8 mouse cellular contexts compared by ENCODE assay signal in the genomic region with DNA sequence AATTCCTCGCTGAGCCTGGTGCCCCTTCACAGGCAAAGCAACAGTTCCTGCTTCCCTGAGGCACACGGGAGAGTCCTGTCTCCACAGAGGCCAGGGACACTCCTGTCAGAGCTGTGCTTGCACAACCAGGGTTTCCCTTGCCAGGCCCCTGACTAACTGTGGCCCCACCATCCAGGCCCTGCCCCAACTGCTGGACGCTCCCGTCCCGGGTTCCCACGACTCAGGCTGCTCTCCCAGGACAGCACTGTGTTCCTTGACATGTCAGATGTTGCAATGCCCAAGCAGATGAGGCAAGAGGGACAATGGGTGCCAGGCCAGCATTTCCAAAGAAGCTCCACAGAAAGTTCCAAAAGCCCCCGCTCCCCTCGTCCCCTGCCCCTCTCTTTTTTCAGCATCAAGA.
DNase-seq lines count a peak whose midpoint lies in the region; ATAC-seq and TF ChIP-seq lines count a peak whose summit lies in the region.
"Had no signal": no experiment of that assay in that cellular context is flagged by ENCODE, and none has a peak within 500 bp of the region (broad histone marks: within the 10 kb centered on the region; RNA-seq: fewer than 3 reads in every experiment).

No protein-coding gene starts in this region.

- H3K4me2 ChIP-seq in lung, embryonic 16.5 days (ENCODE audit: low read depth, low read length): no peak overlapping the region
- H3K4me2 ChIP-seq in hindbrain, embryonic 12.5 days (replicated peaks): no peak overlapping the region

- no peaks in the 10 kb centered on the region; the same call in none of the 2 replicates for H3K4me1 ChIP-seq in heart, adult 2 months (ENCODE audit: control insufficient read depth, insufficient read depth, low read length)
- H3K4me1 ChIP-seq in lung, embryonic 16.5 days (replicated peaks; ENCODE audit: control insufficient read depth, insufficient read depth, low read length): peaks cover 40% of the 10 kb centered on the region
- H3K4me1 ChIP-seq in hindbrain, embryonic 12.5 days: peaks cover 28% of the 10 kb centered on the region

- no peak overlapping the region for H3K27ac ChIP-seq in heart, adult 2 months
- no peak overlapping the region for H3K27ac ChIP-seq in lung, embryonic 16.5 days (ENCODE audit: low read length)
- H3K27ac ChIP-seq in hindbrain, embryonic 12.5 days: no peak overlapping the region
- H3K27ac ChIP-seq: hindbrain, postnatal 0 days had no signal

- no peak overlapping the region for H3K4me3 ChIP-seq in heart, adult 2 months
- no peak overlapping the region for H3K4me3 ChIP-seq in lung, embryonic 16.5 days (ENCODE audit: low read length)
- no peak overlapping the region for H3K4me3 ChIP-seq in hindbrain, embryonic 12.5 days

- no peak for TF ChIP-seq CTCF in heart, adult 2 months (IDR thresholded peaks at IDR 0.05)

- DNase-seq in MN1 (ENCODE audit: low spot score): peak; percentile 9
- peak; percentile 90 to 94 for DNase-seq in adrenal gland, adult (ENCODE audit: inconsistent age in 2 of 2, low spot score in 1 of 2)
- peak; percentile 72 to 81 for DNase-seq in heart, adult 2 months
- no peak for DNase-seq in left cerebral cortex, postnatal 10 days (ENCODE audit: extremely low spot score in 1 of 2, low spot score in 2 of 2)
- DNase-seq in spleen, postnatal 36 days (ENCODE audit: low spot score in 2 of 2): no peak

- H3K79me2 ChIP-seq in heart, adult 2 months (replicated peaks; ENCODE audit: control insufficient read depth, insufficient read depth, low read length): no peaks in the 10 kb centered on the region

- no peaks in the 10 kb centered on the region for H3K27me3 ChIP-seq in heart, adult 2 months (ENCODE audit: control insufficient read depth, insufficient read depth, low read length)
- H3K27me3 ChIP-seq in lung, embryonic 16.5 days (ENCODE audit: control insufficient read depth, insufficient read depth, low read depth, low read length): no peaks in the 10 kb centered on the region
- 0 out of 2 replicates have a peak, but pooled peaks cover 2% of the 10 kb centered on the region for H3K27me3 ChIP-seq in hindbrain, embryonic 12.5 days

- no peaks in the 10 kb centered on the region for H3K36me3 ChIP-seq in heart, adult 2 months (ENCODE audit: control insufficient read depth, insufficient read depth, low read length)
- H3K36me3 ChIP-seq in lung, embryonic 16.5 days (ENCODE audit: control insufficient read depth, insufficient read depth, low read length): no peaks in the 10 kb centered on the region
- H3K36me3 ChIP-seq in hindbrain, embryonic 12.5 days: no peaks in the 10 kb centered on the region

- 62% methylated on average over 8 of the region's 8 CpGs for WGBS in heart, adult 2 months
- WGBS in lung, embryonic 16.5 days: 38% methylated on average over 8 of the region's 8 CpGs
- 63% methylated on average over 8 of the region's 8 CpGs for WGBS in hindbrain, embryonic 12.5 days

- intact Hi-C loops in heart, adult 2 months (cut with DNase I): no loop called here
- intact Hi-C loops in left cerebral cortex, postnatal 10 days (cut with DNase I): no loop called here

- no peak for TF ChIP-seq EP300 in heart, adult 2 months (IDR thresholded peaks at IDR 0.05; ENCODE audit: insufficient read depth, low read depth, low read length)

- no peak for ATAC-seq in lung, embryonic 16.5 days (ENCODE audit: low read depth)
- no peak for ATAC-seq in hindbrain, embryonic 12.5 days (ENCODE audit: low FRiP score)
- ATAC-seq: hindbrain, postnatal 0 days had no signal

- H3K9me3 ChIP-seq in lung, embryonic 16.5 days (ENCODE audit: control insufficient read depth, low read length): no peaks in the 10 kb centered on the region
- H3K9me3 ChIP-seq in hindbrain, embryonic 12.5 days (replicated peaks): no peaks in the 10 kb centered on the region

- no peak for TF ChIP-seq POLR2A in heart, adult 2 months (IDR thresholded peaks at IDR 0.05; ENCODE audit: insufficient read depth, low read depth, low read length)

- H3K9ac ChIP-seq in heart, adult 2 months (ENCODE audit: low read depth, low read length): no peak overlapping the region
- 0 out of 2 replicates have a peak overlapping the region, but pooled peaks have one; percentile 20 for H3K9ac ChIP-seq in lung, embryonic 16.5 days (ENCODE audit: low read length)
- H3K9ac ChIP-seq in hindbrain, embryonic 12.5 days: no peak overlapping the region

Comparison
In these comparisons a context has a peak if more than half of its experiments do, and no peak if none do; other contexts are left out.
1. DNase-seq: peak in MN1 (single experiment), adrenal gland, adult (2 of 2) and heart, adult 2 months (2 of 2); none in left cerebral cortex, postnatal 10 days (0 of 2) and spleen, postnatal 36 days (0 of 2).